Mouse (Mus musculus) CD4-positive, CD25-positive, alpha-beta regulatory T cell, adult 4 months (primary cell): Measurements from ENCODE around the gene Megf11. TPM values are rescaled to one million over a fixed set of nuclear protein-coding genes. Genes with fewer than 3 reads are reported as not detected.
A peak's percentile ranks its signal among the peaks of the same experiment; 100 is the strongest.

Source experiments
- ATAC-seq: one replicate; pipeline ENCODE4 v1.8.0; 2017
- polyA plus RNA-seq, 2 experiments: library from polyadenylated mRNA; unstranded; fragments of 100-300 nt; shearing (Covaris generic); gene quantifications; one replicate each; pipeline ENCODE4 v1.2.1; 2017

The Megf11 gene
- under 1 TPM; 0.11 to 0.36 TPM for polyA plus RNA-seq

DNA sequence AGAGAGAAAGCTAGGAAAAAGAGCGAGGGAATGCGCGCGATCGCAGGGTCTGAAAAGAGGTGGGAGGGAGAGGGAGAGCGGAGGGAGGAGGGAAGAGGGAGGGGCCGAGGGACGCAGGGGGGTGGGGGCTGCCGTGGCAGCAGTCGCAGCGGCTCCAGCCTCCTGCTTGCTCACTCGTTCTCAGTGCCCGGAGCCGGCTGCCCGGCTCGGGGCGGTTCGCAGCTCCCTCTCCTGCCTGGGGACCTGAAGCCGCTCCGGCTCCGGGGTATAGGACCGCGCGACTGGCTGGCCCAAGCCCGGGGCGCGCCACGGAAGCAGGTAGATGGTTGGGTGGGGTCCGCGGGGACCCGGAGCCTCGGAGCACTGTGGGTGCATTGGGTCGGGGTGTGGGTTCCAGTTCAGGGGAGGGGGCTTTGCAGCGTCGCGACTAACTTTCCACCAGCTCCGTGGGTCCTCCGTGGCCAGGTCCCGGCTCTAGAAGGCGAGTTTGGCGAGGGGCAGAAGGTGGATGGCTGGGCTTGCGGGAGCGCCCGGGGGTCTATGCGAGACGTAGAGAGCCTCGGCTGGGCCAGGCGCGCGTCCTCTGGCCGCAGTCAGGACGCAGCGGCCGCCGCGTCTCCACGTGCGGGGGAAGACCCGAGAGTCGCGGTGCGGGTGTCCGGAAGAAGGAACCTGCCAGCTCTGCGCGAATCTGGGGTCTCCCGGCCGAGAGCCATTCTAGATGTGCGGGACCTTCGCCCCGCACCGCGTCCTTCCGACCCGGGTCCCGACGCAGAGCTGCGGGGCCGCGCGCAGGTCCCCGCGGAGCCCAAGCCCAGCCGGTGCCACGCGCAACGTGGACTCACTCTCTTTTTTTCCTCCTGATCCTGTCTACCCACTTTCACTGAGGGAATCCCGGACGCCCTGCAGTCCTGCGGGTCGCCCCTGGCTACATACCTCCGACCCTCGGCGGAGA lies at the start of gene Megf11:
TSS of gene Megf11 (plus strand) at position 116 of the 955 bp plus-strand sequence.
- ATAC-seq: no peak

DNA sequence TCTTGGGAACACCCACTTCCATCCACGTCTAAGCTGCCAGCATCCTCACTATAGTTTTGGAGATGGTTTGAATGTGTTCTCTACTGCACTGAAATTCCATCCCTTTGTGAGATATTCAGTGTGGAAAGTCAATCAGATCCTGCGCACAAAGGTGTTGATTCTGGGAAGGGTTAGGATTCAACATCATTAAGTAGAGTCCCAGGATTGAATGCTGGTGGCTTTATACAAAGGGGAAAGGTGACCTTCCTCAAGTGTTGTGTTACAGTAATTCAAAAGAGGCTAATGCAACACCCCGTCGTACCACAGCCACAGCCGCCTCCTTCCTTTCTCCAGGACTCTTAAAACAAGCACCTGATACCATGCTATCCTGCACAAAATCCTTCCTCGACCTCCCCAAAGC lies 49.6 kb upstream of the Megf11 start:
- no peak for ATAC-seq

DNA sequence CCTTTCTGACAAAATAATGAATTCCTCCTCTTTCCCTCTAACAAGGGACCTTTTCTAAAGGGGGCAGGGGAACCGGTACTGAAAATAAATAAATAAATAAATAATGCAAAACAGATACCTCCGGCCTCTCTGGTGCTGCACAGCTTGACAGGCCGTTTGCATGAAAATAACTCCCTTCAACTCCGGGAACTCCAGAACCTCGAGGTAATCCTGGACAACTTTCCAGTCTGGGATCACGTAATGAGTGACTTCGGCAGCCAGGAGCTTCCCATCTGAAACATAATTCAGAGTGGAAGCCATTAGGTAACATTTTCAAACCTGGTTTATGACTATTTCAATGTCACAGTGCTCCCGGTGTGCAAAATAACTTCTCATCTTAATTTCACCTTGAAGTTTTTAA lies 46.1 kb upstream of the Megf11 start:
- ATAC-seq: no peak

DNA sequence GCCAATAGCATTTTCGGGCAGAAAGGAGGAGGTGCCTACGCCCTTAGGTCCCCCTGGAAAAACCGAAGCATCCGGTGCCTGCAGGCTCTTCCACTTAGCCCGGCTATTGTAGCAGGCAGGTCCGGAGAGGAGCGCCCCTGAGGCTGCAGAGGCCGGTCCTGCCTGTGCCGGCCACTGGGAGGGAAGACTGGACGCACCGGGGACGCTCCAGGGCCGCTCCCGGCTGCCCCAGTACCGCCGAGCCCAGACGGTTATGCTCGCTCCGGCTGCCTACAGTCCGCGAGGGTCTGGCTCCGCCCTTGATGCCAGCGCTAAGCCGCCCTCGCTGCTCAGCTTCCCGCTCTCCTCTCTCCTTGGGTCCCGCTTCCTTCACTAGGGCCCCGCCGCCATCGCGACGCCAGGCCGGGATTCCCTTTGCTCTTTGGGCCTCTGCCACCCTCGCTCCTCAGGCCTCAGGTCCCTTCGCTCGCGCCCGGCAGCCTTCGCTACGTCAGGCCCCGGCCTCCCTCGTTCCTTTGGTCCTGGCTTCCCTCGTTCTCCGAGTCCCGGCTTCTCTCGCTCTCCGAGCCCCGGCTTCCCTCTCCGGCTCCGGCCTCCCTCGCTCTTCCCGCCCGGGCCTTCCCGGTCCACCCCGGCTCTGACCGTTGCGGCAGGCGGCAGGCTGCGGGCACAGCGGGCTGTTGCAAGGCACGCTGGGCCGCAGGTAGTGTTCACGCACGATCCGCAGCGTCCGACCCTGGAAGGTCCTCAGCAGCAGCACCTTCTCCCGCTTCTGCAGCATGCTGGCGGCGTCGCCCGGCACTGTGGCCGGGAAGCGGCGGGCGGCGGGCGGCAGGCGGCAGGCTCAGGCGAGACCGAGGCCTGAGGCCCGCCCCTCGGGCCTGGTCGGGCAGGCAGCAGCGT lies 44.8 kb upstream of the Megf11 start:
- ATAC-seq: peak; percentile 68

DNA sequence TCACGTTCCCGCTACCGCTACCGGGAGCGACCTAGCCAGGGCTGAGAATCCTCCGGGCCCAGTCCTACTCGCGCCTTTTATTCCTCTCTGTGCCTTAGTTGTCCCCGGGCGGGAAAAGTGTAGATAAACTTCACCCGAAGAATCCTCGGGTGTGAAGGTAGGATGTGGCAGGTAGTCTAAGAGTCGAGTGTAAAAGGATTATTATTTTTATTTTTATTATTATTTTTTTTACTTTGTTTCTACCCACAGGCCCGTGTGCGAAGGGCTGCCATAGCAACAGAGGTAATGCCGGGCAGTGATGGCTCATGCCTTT lies 44.2 kb upstream of the Megf11 start, which contains the start of gene Dis3l:
TSS of gene Dis3l (minus strand) at position 35 of the 313 bp plus-strand sequence.
- no peak for ATAC-seq

DNA sequence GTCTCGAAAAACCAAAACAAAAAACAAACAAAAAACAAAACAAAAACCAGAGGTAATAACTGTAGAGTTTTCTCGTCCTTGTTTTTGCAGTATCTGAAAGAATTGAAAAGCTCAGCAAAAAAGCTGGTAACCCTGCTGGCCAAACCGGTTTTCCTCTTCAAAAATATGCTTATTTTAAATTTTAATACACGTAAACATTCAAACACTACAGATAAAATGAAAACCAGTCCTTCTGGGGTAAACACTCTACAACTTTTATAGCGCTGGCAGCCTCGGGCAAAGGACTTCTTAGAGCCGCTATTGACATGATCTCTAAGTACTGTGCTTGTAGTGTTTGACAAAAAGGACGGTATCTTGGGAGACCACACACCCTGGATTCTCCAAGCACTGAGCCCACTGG lies 43.8 kb upstream of the Megf11 start:
- no peak for ATAC-seq

DNA sequence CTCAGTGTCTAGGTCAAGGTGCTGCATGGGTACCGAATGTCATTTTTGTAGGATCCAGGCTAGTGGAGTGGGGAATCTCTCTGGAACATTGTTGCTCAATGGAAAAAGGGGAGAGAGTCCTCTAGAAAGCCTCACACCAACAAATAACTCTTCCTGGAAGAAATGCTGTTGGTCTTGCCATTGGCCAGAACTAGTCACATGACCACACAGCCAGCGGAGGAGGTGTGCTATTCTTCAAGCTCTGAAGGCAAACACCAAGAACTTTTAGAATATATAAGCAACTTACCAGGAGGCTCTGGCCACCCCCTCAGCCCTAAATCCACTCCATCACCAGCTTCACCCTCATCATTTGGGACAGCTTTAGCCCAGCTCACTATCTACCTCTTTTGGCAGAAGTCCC lies 41.8 kb upstream of the Megf11 start:
- no peak for ATAC-seq

DNA sequence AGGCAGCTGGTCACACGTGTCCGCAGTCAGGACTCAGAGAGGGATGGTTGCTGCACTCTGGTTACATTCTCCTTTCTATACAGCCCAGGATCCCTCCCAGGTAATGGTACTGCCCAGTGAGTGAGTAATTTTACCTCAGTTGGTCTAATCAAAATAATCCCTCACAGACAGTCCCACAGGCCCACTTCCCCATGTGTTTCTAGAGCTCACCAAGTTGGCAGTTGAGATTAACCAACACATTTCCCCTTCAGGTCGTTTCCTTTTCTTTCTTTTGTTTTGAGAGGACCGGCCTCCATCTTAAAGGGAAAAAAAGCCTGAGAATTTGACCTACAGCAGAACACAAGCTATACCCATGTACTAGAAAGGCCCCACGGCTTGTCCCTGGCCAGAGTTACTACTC lies 39.5 kb upstream of the Megf11 start:
- no peak for ATAC-seq

DNA sequence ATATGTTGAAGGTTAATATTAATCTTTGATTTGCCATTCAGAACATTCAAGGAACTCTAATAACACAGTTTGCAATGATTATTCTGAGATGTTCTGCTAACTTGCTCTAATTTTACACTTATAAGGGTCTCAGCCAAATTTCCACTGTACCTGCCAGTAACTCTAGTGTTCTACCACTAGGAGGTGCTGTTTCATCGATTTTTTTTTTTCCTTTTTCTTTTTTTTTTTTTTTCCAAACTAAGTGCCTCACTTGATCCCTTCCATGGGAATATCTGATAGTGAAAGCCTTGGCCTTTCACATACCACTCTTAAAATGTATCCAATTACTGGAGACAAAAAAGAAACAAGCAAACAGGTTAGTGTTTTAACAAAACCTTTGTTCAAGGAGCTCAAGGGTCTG lies 38.0 kb upstream of the Megf11 start:
- ATAC-seq: no peak

DNA sequence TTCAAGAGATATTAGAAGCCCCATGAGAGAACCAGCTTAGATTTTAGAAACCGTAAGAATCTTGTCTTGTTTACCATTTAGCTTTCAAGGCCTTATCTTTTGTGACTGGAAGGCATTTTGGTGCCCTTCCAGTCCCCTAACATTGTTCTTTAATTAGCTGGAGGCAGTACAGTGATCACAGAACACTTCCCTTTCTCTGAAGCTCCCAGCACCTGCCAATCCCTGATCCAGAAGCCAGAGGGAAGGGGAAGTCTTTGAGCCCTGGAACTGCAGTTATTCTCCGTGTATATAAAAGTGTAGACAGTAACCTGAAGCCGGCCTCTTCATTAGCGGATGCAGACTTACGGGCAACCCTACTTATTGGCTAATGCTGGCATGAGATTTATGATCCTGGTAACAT lies 35.9 kb upstream of the Megf11 start:
- ATAC-seq: no peak

DNA sequence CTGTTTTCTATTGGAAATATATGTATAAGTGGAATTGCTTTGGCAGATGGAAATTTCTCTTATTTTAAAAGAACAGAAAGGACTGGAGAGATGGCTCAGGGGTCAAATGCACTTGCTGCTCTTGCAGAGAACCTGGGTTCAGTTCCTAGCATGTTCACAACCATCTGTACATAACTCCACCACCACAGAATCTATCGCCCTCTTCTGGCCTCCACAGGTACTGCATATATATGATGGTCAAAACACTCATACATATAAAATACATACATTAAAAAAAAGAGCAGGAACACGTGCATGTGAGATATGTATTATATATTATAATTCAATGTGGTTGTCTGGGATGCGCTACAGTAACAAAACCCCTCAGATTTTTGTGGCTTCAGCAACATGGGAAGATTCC lies 34.2 kb upstream of the Megf11 start:
- no peak for ATAC-seq

DNA sequence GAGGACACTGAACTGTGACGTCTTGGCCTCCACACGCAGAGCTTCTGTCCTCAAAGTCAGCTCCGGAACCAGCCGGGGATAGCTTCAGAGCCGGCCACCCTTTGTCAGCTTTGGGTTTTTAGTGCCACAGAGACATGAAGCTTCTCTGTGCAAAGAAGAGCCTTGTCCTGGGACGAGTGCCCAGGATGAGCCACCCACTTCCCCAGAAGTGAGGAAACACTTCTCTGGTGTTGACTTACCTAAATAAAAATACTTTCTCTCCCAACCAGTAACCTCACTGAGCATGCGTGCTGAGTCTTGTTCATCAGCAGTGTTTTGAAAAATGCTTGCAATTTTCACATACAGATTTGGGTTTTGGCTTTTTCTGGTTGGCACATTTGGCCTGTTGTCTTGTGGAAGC lies 29.8 kb upstream of the Megf11 start:
- no peak for ATAC-seq

DNA sequence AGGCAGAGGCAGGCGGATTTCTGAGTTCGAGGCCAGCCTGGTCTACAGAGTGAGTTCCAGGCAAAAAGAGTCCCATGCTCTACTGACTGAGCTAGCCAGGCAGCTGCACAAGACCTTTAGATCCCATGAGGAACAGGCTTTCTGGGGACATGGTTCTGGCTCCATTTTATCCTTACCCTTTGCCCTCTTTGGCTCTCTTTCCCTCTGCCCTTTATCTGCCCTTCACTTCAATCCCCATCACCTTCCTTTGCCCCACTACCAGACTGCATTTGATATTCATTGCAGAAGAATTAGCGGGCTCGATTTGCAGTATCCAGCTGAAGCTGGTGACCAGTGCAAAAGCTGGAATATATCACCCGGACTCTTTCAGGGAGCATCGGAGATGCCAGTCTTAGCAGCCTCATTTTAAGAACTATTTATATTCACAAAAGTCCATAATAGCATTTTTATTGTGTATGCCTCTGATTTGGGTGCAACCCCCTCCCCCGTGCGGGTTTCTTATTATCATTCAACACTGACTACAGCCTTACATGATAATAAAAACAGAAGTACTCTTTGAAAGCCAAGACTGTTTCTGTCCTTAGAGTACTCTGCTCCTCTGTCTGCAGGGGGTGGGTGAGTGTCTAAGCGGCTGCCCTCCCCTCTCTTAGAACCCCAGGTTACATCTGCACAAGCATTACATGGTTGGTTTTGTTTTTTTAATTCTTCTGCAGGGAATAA lies 24.0 kb upstream of the Megf11 start:
- no peak for ATAC-seq

DNA sequence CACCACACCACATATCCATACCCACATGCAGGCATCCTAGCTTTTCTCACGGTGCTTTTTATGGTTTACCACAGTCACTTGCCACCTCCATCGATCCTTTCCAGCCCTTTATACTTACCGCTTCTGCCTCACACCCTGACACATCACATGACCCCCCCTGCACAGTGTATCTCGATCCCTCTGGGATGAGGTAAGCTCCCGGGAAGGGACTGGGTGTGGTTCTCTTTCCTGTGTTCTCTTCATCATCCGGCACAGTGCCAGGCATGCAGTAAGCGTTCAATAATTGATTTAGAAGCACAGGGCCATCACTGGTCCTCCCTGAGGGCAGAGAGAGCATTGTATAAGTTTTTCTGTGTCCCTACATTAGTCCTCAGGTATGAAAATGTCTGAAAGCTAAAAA lies 15.6 kb upstream of the Megf11 start:
- no peak for ATAC-seq

DNA sequence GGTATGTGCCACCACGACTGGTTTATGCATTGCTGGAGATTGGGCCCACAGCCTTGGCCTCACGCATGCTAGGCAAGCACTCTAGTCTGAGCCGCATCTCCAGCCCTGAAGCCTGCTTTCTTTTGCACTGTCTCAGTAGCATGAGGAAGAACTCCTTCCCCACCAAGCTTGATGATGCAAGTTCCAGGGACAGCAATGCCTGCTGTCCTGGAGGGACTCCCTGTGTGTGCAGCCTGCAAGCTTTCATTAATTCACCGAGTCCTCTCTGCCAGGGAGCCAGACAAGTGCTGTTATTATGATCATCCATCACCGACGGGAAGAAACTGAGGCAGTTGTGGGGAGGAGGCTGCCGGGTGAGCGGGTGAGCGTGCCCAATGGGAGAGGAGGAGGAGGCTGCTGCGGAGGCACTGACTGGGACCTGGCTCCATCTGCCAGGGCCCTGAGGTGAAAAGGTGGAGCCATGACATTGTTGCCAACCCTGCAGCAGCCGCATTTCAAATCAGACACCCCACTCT lies 14.1 kb upstream of the Megf11 start:
- no peak for ATAC-seq

DNA sequence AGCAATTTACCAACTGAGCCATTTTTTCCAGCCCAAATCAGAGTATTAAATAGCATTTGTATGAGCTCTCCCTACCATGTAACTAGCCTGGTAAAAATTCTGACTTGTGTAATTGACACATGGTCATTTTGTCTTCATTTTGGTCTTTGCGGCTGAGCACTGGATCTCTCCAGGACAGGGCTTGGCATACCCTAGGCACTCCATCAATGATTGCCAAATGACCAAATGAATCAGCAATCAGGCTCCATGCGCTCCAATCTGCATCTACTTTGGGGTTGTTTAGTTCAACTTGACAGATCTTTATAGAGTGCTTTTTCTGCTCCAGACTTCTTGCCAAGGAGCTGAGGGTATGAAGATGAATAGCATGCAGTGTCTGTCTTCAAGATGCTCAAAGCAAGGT lies 9.0 kb upstream of the Megf11 start:
- no peak for ATAC-seq

DNA sequence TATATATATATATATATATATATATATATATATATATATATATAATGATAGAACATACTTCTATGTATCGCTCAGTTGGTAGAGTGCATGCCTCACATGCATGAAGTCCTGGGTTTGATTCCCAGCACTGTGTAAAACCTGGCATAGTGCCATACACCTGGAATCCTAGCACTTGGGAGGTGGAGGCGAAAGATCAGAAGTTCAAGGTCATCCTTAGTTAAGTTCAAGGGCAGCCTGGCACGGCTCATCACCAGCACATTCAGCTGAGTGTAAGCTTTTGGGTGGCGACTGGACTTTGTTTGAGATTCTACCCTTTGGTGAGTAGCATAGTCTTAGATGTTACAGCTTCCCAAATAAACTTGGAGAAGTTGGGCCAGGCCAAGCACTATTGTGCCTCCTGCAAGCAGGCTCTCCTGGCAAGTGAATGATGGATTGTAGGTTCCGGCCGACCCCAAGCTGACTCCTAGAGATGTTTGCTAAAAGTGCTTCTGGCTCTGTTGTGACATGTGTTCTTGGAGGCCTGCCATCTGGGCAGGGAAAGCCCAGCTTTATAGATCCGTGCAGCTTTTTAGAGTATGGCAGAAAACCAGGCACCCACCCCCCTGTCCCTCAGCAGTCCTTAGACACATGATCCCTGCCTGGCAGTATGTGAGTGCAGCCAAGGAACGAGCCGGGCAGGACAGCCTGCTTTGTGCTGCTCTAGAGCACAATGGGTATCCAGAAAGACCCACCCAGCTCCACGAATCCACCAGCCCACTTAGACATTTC lies 2.2 kb upstream of the Megf11 start:
- ATAC-seq: no peak

DNA sequence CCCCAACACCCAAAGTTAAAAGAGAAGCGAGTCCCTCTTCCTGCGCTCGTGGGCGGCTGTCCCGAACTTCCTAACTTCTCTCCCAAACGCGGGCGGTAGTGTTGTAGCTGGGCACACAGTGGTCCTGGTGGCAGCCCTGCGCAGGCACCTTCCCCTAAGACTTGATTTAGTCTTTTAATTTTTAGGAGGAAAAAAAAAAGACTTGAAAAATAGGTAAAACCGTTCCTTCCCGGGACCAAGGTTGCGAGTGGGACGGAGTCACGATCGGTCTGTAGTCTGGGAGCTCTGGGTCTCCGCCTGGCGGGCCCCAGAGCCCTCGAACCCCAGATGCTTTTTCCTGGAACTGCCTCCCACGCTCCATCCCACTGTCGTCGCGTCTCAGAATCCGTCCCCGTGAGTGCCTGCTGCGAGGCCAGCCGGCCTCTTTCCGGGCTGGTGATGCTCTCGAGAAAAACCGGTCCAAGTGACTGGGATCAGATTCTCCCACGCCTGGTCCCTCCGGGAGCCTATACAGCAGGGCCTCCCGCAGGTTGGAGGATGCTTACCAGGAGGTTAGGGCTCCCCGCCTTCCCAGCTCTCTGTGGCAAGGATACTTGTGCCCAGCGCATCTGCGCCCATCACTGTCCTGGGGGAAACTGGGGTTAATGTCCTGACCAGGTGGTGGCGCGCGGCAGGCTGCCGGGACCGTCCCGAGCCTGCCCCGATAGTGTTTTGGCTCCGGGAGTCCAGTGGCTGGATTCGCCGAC lies 1.2 kb downstream of the Megf11 start:
- no peak for ATAC-seq

DNA sequence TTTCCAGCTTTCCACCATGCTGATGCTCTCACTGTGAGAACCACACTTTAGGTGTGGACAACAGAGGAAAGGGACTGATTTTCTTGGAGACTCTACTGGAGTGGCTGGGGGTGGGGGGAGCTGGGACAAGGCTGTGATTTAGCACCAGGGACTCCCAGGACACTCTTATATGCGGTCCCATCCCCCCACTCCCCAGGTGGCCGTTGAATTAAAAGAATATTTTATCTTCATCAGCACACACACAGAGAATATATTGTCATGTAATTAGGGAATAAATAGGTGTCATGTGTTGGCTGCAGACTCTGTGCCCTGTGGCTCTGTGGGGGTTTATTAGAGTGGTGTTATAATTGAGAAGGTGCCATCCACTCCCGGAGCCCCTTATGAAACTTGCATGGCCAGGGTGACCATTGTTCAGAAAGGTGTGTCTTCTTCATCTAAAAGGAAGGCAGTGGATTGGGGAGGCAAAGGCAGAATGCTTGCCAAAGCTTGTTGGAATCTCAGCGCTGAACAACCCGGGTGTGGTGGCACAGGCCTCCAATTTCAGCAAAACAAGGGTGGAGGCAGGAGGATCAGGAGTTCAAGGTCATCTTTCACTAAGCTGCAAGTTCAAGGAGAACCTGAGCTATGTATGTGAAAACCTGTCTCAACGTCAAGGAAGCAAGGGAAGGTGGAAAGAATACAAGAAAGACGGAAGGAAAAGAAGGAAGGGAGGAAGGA lies 4.3 kb downstream of the Megf11 start:
- no peak for ATAC-seq

DNA sequence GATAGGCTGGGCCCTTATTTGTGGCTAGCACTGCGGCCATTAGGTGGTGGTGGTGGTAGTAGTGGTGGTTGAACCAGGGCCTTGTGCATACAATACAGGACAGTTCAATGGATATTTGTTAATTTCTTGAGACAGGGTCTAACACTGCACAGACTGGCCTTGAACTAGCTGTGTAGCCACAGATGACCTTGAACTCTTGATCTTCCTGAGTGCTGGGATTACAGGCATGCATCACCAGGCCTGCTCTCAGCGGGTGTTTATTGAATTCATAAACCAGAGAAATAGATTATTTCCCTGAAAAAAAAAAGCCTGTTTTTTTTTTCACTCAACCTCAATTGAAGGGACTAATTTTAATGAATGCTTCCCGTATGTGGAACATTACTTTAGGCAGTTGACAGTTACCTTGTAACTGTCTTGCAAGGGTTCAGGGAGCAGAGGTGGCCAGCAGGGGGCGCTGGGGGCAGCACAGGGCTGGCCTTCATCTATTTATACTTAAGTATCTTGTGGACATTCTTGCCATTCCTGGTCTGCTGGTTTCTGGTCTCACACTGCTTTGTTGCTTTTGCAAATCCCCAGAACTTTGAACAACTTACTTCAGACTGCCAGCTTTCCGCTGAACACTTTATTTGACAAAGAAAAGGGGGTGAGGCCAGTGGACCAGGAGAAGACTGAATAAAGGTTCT lies 8.6 kb downstream of the Megf11 start:
- no peak for ATAC-seq
